Mouse (Mus musculus) cerebellum, postnatal 4 days (tissue): ENCODE data around the gene Pias1.
A peak's percentile ranks its signal among the peaks of the same experiment; 100 is the strongest.

Experiments used
- DNase-seq, 2 experiments: peaks; one replicate each; pipeline ENCODE4 v3.0.0; 2022; ENCODE audit warnings: low spot score in 2 of 2, mixed read lengths in 1 of 2

Pias1 gene

DNA sequence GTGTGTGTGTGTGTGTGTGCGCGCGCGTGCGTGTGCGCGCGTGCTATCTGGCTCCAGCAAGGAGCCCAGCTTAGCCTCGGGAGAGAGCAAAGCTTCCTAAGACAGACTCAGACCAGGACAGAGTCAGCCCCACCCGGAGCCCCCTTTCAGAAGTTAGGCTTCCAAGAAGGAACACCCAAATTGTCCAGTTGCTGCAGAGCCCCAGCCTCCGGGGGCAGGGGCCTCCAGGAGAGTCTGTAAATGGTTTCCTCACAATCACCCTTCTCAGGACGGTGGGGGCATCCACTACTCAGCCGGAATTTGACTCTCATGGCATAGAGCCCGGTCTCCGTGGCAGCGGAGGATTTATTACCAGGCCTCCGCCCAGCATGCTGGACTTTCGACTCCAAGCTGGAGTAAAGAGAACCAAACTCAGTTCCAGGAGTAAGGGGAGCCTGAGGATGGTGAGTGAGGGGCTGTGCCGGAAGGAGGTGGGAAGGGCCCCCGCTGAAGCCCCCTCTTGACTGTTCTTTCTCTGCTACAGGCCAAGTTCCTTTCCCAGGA is 129.9 kb downstream of the Pias1 start, which contains the start of gene Calml4:
TSS of gene Calml4 (plus strand) at position 362 of the 543 bp plus-strand sequence.
- DNase-seq, result peak in 1 of 2 experiments; percentile 65

- DNase-seq, result no peak
Measured at GRCm38 (mm10) chr9:62857216-62857615, 130.5 kb downstream of the Pias1 start.

- no peak for DNase-seq
Measured at GRCm38 (mm10) chr9:62854483-62854882, 133.2 kb downstream of the Pias1 start.

GRCm38 (mm10) chr9:62851571-62851970 is 136.2 kb downstream of the Pias1 start:
- DNase-seq, result no peak

DNA sequence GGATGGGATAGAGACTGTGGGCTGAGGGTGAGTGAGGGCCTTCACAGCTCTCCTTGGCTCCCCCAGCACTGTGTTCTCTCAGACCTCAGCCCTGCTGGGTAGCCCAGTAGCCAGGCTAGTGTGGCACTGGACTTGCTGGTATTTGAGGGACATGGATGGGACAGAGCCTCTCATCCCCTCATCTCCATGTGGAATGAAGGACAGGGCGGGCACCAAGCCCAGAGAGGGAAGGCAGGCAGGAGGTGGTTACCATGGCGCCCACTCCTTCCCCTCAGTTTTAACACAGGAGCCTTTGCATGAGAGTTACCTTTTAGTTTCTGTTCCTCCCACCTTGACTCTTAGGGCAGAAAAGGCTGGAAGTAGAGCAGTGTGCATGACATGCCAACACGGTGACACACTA is 139.1 kb downstream of the Pias1 start:
- no peak for DNase-seq

GRCm38 (mm10) chr9:62847694-62848093 is 140.0 kb downstream of the Pias1 start:
- peak; percentile 83 to 88 for DNase-seq

DNA sequence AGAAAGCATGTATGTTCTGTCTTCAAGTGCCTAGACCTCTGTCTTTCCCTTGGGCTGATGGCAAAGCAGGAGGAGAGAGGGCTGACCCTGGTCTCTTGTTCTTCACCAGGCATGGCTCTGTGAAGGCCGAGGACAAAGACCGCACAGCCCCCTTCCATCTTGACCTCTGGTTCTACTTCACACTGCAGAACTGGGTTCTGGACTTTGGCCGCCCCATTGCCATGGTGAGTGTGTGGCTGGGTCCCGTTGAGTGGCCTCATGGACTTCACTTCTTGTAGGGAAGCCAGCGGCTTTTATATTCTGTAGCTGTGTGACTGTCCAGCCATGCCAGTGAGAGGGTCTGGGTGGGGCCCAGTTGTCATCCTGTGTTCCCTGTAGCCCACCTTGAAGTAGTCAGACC is 143.3 kb downstream of the Pias1 start:
- no peak for DNase-seq

- no peak for DNase-seq
Measured at GRCm38 (mm10) chr9:62843356-62844024, 144.2 kb downstream of the Pias1 start.

DNA sequence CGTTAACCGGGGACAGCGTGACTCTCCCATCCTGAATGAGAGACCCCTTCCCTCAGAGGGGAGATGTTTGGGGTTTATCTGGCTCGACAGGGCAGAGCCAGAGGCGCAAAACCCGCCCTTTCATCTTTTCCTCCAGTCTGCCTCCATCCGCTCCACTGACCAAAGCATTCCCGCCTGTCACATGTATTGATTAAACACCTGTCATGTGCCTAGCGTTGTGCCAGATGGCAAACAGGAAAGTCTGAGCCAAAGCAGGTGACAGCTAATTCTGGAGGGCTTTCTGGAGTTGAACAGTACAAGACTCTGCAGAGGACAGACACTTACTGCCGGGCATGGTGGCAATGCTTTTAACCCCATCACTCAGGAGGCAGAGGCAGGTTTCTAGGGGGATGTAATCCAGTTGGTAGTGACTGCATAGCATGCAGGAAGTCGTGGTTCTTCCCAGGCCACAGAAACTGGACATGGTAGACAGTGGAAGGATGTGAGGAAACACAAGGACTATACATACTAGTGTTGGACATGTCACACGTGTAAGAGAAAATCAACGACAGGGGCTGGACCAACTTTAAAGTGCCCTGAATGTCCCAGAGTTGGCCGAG is 148.5 kb downstream of the Pias1 start:
- no peak for DNase-seq

GRCm38 (mm10) chr9:62838506-62839171 is 149.1 kb downstream of the Pias1 start, which contains the start of gene Cln6:
Gene Cln6, plus strand, starts transcription at chr9:62838785.
- peak in 1 of 2 experiments; percentile 58 for DNase-seq

DNA sequence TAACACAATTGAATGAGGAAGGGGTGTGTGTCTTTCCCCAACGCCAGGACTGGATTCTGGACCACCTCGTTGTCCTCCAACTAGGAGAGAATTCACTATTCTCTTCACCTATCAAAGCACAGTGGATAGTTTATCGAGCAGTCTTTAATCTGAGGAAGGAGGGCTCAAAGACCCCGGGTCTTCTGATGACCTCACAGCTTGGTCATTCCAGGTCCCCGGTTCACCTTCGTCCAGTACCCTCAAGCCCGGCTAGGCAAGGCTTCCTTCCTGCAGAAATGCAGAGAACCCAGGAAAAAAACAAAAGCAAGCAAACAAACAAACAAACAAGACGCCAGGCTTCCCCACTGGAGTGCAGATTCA is 149.6 kb downstream of the Pias1 start:
- no peak for DNase-seq

DNA sequence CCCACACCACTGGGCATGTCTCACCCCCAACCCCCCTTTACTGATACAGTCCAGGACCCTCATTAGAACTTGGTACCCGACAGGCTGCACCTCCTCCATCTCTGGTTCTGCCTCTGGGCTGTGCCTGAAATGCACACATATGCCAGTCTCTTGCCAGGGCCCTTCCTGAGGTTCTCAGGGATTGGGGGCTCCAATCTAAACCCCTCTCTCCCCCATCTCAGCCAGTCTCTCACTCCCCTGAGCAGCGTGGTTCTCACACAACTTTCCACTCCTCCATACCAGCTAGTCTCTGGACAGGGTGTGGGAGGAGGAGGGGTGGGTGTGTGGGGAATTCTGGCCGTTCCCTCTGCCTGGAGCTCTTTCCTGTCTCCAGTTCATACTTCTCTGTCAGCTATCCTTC is 150.1 kb downstream of the Pias1 start:
- DNase-seq, result no peak

DNA sequence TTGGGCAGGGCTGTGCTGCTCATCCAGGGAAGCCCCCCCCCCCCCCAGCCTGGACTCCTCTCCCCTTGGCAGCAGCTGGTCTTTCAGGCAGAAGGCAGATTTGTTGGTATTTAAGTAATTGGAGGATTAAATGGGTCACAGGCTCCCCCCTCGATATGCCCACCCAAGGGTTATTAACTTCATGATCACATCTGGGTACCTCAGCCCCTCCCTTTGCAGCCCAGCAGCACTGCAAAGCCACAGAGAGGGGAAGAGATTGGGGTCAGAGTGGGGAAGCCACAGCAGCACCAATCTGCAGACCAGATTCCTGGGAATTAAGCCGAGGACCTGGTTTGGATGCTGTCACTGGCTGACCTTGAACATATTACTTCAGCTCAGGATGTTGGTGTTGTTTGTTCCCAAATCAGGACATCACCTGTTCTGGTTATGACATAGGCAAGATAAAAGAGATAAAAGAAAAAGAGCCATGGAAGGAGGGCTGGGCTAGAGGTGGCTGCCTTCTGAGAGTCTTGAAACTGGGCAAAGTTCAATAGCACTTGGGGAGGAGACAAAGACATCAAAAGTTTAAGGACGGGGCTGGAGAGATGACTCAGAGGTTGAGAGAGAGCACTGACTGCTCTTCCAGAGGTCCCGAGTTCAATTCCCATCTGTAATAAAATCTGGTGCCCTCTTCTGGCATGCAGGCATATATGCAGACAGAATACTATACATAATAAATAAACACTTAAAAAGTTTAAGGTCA is 151.8 kb downstream of the Pias1 start:
- DNase-seq, result no peak

DNA sequence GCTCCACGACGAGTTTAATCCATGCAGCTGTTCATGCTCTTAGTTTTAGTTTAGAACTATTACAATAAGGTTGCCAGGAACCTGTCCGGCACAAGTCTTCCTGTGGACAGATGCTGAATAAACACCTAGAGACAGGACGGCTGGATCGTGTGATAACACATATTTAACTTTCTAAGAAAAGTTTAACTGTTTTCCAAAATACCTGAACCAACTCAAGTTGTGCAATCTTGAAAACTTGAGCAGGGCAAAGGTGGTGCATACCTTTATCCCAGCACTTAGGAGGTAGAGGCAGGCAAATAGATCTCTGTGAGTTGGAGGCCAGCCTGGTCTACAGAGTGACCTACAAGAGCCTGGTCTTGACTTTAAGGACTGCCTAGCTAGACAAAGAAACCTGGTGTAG is 152.8 kb downstream of the Pias1 start:
- DNase-seq, result no peak

DNA sequence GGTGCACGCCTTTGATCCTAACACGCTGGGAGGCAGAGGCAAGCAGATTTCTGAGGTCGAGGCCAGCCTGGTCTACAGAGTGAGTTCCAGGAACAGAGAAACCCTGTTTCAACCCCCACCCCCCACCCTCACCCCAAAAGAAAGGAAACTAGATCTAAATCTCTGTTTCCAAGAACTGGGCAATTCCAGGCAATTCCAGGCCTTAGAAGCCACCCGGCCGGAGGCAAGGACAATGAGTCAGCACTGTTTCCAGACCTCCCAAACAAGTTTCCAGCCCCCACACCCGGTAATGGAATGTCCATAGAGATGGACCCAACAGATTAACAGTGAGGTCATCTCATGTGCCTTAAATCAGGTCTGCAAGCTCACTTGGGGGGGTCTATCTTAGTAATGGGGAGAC is 157.8 kb downstream of the Pias1 start:
- no peak for DNase-seq

DNA sequence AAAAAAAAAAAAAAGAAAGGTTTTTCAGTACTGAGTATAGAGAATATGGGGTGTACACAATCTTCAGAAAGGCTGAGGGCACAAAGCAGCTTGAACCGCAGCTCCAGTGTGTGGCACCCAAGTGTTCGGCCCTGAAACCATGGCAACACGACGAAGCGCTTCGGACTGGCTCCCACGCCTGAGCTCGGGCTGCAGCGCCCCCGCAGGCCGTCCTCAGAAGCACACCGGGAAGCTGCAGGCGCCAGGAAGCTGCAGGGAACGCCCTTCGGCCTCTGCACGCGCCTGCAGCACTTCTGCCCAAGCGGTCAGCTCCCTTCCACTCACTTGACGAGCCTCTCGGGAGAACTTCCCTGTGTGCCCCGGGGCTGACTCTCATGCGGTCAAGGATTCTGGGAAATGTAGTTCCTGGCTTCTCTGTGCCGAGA is 159.1 kb downstream of the Pias1 start:
- DNase-seq, result peak; percentile 94 to 97
